ENCODE assay signal across 8 mouse cellular contexts in the genomic region with DNA sequence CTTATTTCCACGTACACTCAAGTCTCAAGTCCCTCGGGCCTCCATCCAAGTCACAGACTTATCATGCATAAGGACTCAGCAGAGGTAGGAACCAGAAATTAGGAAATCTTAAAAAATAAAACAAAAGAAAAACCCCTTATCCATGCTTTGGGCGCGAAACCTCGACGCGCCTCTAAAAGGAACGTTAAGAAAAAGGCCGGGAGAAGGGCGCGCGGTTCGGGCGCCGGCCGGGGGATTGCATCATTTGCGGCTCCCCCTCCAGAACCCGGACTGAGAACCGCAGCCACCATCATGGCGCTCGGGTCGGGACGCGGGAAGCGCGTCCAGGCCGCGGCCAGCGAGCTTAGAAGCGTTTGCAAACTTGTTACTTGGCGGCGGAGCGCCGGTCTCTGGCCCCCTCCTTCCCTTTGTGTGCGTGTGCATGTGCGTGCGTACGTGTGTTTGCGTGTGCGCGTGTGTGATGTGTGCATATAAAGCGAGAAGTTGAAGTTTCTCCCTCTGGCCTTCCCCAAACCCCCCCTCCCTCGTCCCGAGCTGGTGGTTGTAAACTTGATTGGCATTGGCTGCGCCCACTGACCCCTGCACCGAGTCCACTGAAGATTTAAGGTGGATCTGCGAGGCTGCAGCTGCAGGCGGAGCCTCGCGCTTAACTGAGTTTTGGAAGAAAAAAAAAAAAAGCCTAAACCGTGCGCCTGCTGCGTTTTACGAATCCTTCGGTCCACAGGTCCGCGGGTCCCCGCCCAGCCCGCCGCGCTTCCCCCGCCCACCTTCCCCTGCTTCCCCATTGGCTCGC. TPM values are rescaled to one million over a fixed set of nuclear protein-coding genes. Genes with fewer than 3 reads are reported as not detected.
DNase-seq lines count a peak whose midpoint lies in the region; ATAC-seq and TF ChIP-seq lines count a peak whose summit lies in the region.

No protein-coding gene starts in this region.

- TF ChIP-seq CTCF in left cerebral cortex, adult 2 months (IDR thresholded peaks at IDR 0.05), result no peak

- peak; percentile 78 for DNase-seq in T-cell, adult 2 months (ENCODE audit: low spot score)
- peak; percentile 92 to 94 for DNase-seq in cerebellum, postnatal 10 days
- DNase-seq in frontal cortex, postnatal 10 days (ENCODE audit: low spot score in 2 of 2), result peak; percentile 72 to 74
- peak; percentile 29 to 44 for DNase-seq in left cerebral cortex, adult 2 months (ENCODE audit: extremely low spot score in 1 of 2, low spot score in 2 of 2)
- DNase-seq in right cerebral cortex, adult 18-20 months, result peak; percentile 47
- peak; percentile 64 for DNase-seq in urinary bladder, adult 2 months (ENCODE audit: low spot score)

- under 1% methylated on average over 63 of the region's 63 CpGs for WGBS in hindbrain, embryonic 13.5 days

- peak overlapping the region; percentile 62 for H3K4me3 ChIP-seq in hindbrain, embryonic 13.5 days
- peak overlapping the region; percentile 73 for H3K4me3 ChIP-seq in left cerebral cortex, adult 2 months

- H3K27ac ChIP-seq in hindbrain, embryonic 13.5 days, result peak overlapping the region; percentile 92
- H3K27ac ChIP-seq in left cerebral cortex, adult 2 months, result peak overlapping the region; percentile 77; the same call in 1 of the 2 replicates

- peak overlapping the region; percentile 72 for H3K9ac ChIP-seq in hindbrain, embryonic 13.5 days

- peak; percentile 87 for ATAC-seq in hindbrain, embryonic 13.5 days (ENCODE audit: low FRiP score)
- ATAC-seq in megakaryocyte, adult 5-6 weeks (ENCODE audit: poor library complexity, severe bottlenecking), result peak; percentile 67

- H3K9me3 ChIP-seq in hindbrain, embryonic 13.5 days, result no peaks in the 10 kb centered on the region

- H3K4me1 ChIP-seq in hindbrain, embryonic 13.5 days (replicated peaks), result peaks cover 28% of the 10 kb centered on the region

- H3K36me3 ChIP-seq in hindbrain, embryonic 13.5 days, result no peaks in the 10 kb centered on the region

- H3K4me2 ChIP-seq in hindbrain, embryonic 13.5 days, result peak overlapping the region; percentile 73

- no peaks in the 10 kb centered on the region for H3K27me3 ChIP-seq in hindbrain, embryonic 13.5 days

- intact Hi-C loops in left cerebral cortex, adult 2 months (cut with DNase I), result loop anchor here (10.0 kb wide), 1 partner anchor 283 kb away; no protein-coding TSS in a partner anchor

RNA-seq across cellular contexts. Expression of gene Cdkn1b, which starts 8.1 kb away (rescaled TPM):
- polyA plus RNA-seq in hindbrain, embryonic 13.5 days (2015; fragmentation: Nextera tagmentation; extraction: Ambion mirVana), result 27.1 and 27.2 TPM in 2 replicates
- 10 to 100 TPM; 36.8 to 42.3 TPM for total RNA-seq in left cerebral cortex, adult 2 months (2021)
- total RNA-seq in megakaryocyte, adult 5-6 weeks (2015), result 44.0 and 52.2 TPM in 2 replicates
- total RNA-seq in megakaryocyte, adult 5-6 weeks (2017), result 92.3 and 104 TPM in 2 replicates
- polyA plus RNA-seq in urinary bladder, adult 2 months (2012; rRNA removed), result 28.8 and 32.3 TPM in 2 replicates

RNA-seq across cellular contexts. Expression of gene Gpr19, which starts 29.9 kb away (rescaled TPM):
- polyA plus RNA-seq in hindbrain, embryonic 13.5 days (2015; fragmentation: Nextera tagmentation; extraction: Ambion mirVana), result 39.0 and 45.1 TPM in 2 replicates
- 10 to 100 TPM; 22.2 to 26.9 TPM for total RNA-seq in left cerebral cortex, adult 2 months (2021)
- total RNA-seq in megakaryocyte, adult 5-6 weeks (2015), result 7.4 and 9.8 TPM in 2 replicates
- total RNA-seq in megakaryocyte, adult 5-6 weeks (2017), result 7.7 and 11.0 TPM in 2 replicates
- polyA plus RNA-seq in urinary bladder, adult 2 months (2012; rRNA removed), result 9.5 and 9.7 TPM in 2 replicates

RNA-seq across cellular contexts. Expression of gene Apold1, which starts 53.2 kb away (rescaled TPM):
- polyA plus RNA-seq in hindbrain, embryonic 13.5 days (2015; fragmentation: Nextera tagmentation; extraction: Ambion mirVana), result 3.2 and 3.8 TPM in 2 replicates
- total RNA-seq in left cerebral cortex, adult 2 months (2021), result 1 to 10 TPM; 3.7 to 6.4 TPM
- total RNA-seq in megakaryocyte, adult 5-6 weeks (2015), result 0.21 and 0.89 TPM in 2 replicates
- 0.40 and 0.49 TPM in 2 replicates for total RNA-seq in megakaryocyte, adult 5-6 weeks (2017)
- polyA plus RNA-seq in urinary bladder, adult 2 months (2012; rRNA removed), result 1.9 TPM in 2 replicates

Comparison
In these comparisons a context has a peak if more than half of its experiments do, and no peak if none do; other contexts are left out.
1. Peak in every context shown above with its lines: DNase-seq, ATAC-seq, H3K4me3 ChIP-seq and H3K27ac ChIP-seq.
2. DNase-seq: peak in every context shown above with its lines; median percentile 93 in cerebellum, postnatal 10 days; 78 in T-cell, adult 2 months; 73 in frontal cortex, postnatal 10 days; 64 in urinary bladder, adult 2 months; 47 in right cerebral cortex, adult 18-20 months; 36 in left cerebral cortex, adult 2 months.